Mouse (Mus musculus): ENCODE data around the gene Ccl27a.

The Ccl27a gene

DNA sequence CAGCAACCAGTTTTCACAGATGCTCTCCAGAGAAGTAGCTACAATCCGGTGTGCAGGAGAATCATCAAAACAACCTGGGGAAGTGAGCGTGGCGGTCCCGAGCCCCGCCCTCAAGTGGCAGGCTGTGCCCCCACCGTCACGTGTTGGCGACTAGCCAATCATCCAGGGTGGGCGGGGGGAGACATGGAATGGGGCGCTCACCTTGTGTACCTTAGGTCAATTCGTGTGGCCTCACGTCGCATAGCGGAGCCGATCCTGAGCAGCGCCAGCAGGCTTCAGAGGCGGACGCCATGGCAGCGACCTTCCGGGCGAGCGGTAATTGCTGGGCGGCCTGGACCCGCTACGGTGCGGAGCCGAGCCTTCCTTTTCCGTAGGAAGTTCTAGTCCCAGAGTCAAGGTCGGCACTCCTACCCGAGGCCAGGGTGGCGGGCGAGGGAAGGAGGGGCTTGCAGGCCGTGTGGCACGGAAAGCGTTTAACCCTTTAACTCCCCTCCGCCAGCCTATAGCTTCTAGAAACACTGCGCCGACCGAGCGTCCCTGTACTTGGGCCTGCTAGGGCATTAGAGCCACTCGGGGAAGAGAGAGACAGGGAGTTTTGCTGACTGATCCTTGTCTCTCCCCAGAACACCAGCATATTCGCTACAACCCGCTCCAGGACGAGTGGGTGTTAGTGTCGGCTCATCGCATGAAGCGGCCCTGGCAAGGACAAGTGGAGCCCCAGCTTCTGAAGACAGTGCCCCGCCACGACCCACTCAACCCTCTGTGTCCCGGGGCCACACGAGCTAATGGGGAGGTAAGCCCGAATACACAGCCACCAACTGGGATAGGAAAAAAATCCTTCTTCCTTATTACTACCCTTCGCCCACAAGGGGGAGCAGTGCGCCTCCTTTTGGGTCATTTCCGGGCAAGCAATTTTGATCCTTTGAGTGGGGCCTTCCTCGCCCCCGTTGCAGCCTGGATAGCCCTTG, 18.4 kb downstream of the Ccl27a start, which contains the start of gene Sigmar1:
TSS of gene Sigmar1 (minus strand) at position 820 of the 968 bp plus-strand sequence.
- DNase-seq: peak; percentile 75

DNA sequence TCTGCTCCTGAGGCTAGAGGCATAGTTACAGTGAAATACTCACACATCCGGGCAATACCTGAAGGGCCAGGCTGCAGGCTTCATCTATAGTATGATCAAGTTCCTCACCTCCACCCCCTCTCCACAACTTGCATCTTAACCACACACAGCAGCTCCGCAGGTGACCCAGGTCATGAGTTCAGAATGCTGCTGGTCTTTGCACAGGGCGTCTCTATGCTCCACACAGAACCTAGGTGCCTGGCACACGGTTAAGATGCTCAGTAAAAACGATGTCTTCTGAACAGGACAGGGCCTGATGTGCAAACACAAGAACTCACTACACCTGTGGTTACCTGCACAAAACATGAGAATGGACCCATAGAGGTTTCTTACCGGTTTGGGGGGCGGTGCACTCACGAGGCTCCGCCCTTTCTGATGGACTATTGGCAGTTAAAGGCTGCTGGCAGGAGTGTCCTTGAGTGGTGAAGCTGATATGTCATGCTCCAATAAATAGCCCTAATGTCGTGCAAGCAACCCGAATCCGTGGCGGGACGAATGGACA, 19.2 kb downstream of the Ccl27a start, which contains the start of gene Galt:
TSS of gene Galt (plus strand) at position 432 of the 541 bp plus-strand sequence.
- DNase-seq: no peak

DNA sequence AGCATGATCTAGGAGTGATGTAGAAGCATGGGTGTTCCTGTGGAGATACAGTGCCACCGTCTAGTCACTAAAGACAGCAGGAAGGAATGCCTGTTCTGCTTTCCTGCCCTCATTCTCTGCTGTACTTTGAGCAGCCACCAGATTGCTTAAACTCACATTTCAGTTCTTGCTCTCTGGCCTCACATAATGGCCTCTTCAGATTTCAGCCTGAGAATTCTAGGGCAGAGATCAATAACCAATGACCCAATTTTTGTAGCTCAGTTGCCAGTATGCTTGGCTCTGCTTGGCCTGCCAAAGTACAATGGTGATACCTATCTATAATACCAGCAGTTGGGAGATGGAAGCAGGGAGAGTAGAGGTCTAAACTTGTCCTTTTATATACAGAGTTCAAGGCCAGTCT, 29.0 kb downstream of the Ccl27a start:
- no peak for DNase-seq

DNA sequence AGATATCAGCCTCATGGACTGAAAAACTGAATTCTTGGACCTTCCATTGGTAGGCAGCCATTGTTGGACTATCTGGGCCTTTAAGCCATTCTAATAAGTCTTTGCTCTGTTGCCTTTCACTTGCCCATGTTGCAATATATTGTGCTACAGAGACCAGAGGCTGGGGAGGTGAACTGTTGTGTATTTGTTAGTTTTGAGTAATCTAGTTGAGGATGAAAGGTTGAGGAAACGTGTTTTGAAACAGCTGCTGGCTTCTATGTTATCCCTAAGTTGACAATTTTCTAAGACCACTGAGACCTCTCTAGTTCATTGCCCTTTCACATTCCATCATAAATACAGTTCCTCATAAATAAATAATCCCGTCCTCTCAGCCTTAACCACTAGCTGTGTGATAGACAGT, 29.9 kb downstream of the Ccl27a start:
- DNase-seq: no peak

DNA sequence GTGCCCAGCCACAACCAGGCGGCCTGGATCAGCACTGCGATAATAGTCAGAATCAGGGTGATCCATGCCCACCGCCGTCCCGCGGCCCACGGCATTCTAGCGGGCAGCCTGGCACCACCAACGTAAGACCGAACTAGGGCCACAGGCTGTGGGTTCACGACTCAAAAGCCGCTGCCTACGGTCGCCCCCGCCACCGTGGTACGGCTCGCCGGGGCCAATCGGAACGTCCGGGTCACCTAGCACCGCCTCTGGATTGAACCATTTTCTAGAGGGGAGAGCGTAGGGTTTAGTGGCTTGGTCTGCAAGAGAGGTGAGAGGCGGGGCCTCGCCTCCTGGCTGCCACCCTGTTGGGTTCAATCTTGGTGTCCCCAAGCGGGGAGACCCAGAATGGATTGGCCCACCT, 32.9 kb downstream of the Ccl27a start:
- peak; percentile 95 for DNase-seq

DNA sequence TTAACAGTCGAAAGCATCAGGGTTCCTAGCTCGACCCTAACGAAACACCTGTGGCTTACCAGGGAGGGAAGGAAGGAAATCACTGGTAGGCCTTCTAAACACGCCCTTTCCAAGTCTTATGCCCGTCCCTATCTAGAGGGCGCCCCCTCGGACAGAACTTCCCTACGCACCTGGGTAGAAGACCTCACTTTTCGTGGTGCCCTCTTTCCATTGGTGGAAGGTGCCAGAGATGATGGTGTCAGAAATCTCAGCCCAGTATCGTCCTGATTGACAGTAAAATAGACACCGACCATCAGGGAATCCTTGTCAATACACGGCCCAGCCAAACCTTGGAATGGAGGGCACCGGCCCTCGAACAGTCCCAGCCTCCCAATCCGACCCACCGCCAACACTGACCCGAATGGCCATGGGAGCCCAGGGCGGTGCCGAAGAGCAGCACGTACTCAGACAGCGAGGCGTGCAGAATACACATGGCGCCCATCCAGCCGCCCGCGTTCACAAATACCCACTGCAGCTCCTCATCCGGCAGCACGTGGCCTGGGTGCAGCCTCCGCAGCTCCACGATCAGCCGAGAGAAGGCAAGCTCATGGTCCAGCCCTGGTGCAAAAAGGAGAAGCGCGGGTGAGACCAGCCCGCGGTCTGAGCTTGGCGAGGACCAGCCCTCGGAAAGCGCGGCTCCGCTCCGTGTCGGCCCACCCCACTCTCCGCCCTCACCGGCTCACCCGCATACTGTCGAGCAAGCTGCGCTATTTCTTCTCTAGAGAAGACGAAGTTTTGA, 33.5 kb downstream of the Ccl27a start:
- DNase-seq: peak; percentile 82

DNA sequence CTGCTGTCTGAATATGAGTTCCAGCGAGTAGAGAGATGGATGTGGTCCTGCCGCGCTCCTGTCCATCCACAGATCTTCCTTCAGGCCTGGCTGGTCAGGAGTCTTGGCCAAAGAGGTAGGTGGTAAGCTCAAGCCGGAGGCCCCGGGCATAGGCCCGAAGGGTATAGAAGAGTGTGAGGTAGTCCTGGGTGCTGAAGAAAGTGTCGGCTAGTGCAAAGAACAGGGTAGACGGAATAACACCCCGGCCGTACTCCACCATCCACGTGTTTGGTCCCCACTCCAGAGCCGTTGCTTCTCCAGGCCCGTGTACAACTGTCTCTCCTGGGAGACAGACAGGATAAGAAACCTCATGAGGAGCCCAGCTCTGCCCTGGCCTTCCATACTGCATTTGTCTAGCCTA, 34.8 kb downstream of the Ccl27a start:
- DNase-seq: no peak

DNA sequence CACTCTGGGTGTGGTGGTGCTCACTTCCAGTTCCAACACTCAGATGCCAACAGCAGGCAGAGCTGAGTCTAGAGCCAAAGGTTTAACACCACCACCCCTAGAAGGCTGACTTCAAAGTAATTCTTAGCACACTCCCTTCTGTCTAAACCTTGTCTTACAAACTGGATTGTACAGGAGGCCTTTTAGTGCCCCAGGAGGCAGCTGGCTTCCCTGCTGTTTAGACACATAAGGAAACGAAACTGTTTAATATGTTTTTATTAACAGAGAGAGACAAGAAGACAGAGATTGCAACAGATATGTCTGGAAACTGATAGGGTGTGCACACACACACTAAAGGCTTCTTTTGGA, 35.8 kb downstream of the Ccl27a start:
- DNase-seq: no peak

DNA sequence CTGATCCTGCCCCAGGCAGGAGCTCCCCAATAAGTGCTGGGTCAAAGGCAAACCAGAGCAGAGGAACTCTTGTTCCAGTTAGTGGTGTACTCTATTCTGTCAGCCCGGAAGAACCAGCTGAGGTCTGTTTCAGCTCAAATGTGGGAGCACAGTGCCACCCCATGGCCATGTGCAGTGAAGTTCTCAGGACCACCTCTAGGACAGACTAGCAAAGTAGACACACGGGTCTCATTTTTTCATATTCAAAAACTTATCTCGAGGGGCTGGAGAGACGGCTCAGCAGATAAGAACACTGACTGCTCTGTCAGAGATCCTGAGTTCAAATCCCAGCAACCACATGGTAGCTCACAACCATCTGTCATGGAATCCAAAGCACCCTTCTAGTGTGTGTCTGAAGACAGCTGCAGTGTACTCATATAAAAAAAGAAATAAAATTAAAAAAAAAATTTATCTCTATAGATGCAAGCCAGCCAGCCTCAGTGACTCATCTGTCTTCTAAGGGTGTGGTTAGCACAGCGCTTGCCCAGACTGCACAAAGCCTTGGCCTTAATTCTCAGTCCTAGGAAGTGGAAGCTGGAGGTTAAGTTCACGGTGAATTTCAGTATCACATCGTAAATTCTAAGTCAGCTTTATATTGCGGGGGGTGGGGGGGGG, 36.3 kb downstream of the Ccl27a start:
- DNase-seq: peak; percentile 78

DNA sequence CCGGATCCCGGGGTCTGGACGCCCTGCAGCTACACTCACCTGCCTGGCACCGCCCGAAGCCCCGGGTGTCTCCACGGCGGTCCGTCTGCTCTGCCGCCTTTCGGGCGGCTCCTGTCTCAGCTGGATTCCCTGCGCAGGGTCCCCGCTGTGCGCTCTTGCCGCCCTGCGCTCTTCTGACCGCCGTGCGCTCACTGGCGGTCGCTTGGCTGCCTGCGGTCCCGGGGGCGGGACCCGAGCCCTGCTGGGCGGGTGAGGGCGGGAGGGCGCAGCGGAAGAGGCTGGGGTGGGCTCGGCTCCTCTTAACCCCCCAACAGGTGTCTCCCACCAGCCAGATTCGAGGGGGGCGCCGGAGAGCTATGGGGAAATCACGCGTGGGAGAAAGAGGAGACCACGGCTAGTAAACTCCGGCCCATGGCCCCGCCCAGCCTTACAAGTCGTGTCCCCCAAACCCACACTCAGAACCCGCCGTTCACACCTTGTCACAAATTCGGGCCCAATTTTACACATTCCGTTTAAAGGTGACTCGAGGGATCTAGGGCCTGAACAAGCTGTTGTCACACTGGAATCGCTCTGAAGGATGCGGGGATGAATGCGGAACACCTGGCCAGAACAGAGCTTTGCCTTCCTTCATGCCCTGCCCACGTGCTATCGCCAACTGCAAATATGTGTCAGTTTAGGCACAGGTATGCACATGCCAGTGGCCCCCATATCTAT, 42.8 kb downstream of the Ccl27a start, which contains the start of gene Arid3c:
TSS of gene Arid3c (minus strand) at position 91 of the 714 bp plus-strand sequence.
- DNase-seq: no peak

DNA sequence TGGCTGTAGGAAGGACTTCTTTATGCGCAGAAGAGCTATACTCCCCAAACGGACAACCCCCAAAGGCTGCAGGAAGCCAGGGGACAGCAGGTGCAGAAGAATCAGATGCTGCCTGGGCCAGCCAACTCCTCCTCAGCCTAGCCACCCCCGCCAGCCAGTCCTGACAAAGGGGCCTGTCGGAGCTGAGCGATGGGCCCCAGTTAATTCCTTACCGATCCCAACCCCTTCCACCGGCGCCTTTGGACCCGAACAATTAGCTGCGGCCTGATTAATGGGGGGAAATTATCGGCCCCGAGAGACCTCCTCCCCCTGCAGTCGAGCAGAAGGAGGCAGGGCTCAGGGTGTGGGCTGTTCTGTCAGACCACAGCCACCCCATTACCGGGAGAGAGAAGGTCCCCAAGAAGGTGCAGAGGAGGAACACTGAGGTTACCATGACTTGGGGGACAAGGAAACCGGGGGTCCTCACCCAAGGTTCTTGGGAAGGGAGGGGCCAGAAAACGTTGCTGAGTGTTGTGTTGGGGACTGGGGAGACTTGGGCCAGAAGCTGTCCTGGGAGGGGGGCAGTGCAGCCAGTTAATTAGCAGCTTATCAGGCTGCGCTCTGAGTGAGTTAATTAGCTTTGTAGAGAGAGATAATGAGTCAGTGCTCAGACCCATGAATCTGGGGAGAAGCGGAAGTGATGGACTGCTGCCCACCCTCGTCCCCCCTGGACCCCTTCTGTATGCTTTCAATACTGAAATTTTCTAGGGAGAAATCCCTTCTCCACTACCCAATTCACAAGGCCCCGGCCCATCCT, 47.0 kb downstream of the Ccl27a start:
- DNase-seq: no peak

DNA sequence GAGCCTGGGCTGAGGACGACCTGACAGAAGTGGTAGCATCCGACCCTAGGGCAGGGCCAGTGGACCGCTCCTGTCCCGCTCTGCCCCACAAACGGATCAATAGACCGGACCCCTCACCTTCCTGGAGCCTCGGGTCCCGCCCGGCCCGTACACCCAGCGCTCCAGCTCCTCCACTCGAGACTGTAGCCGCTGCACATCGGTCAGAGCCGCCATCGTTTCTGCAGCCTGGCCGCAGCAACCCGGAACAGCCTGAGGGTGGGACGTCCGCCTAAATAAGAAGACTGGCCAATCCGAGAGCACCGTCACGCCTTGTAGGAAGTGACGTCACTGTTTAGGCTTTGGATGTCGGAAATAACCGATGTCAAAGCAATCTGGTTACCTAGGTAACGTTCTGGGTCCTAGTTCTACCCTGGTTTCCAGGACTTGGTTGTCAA, 51.1 kb downstream of the Ccl27a start, which contains the start of gene Dctn3:
TSS of gene Dctn3 (minus strand) at position 253 of the 434 bp plus-strand sequence.
- peak; percentile 97 for DNase-seq
